Mouse (Mus musculus): Measurements from ENCODE around the gene Tspo.
A peak's percentile ranks its signal among the peaks of the same experiment; 100 is the strongest.

The Tspo gene

GRCm38 (mm10) chr15:83563327-83563856 lies at the start of gene Tspo, which contains the start of gene Mcat:
TSS of gene Tspo (plus strand) at chr15:83563592.
TSS of gene Mcat (minus strand) at chr15:83563787.
- ATAC-seq (ENCODE audit: low TSS enrichment) = no peak

GRCm38 (mm10) chr15:83515018-83515417 lies 48.4 kb upstream of the Tspo start:
- ATAC-seq (ENCODE audit: low TSS enrichment) = no peak

GRCm38 (mm10) chr15:83518215-83519048 lies 45.0 kb upstream of the Tspo start:
- peak; percentile 82; the same call in 1 of the 2 replicates for ATAC-seq (ENCODE audit: low TSS enrichment)

- ATAC-seq (ENCODE audit: low TSS enrichment) = no peak
Measured at GRCm38 (mm10) chr15:83520861-83521382, 42.5 kb upstream of the Tspo start.

- ATAC-seq (ENCODE audit: low TSS enrichment) = no peak
Measured at GRCm38 (mm10) chr15:83523196-83523595, 40.2 kb upstream of the Tspo start.

GRCm38 (mm10) chr15:83523638-83524332 lies 39.6 kb upstream of the Tspo start:
- ATAC-seq (ENCODE audit: low TSS enrichment) = no peak

GRCm38 (mm10) chr15:83524333-83524729 lies 39.1 kb upstream of the Tspo start:
- ATAC-seq (ENCODE audit: low TSS enrichment) = no peak

- peak; percentile 65; the same call in 1 of the 2 replicates for ATAC-seq (ENCODE audit: low TSS enrichment)
Measured at GRCm38 (mm10) chr15:83526424-83527091, 36.8 kb upstream of the Tspo start, which contains the start of gene Bik. TSS of gene Bik (plus strand) at chr15:83526862.

GRCm38 (mm10) chr15:83527092-83527437 lies 36.3 kb upstream of the Tspo start:
- no peak for ATAC-seq (ENCODE audit: low TSS enrichment)

- no peak for ATAC-seq (ENCODE audit: low TSS enrichment)
Measured at GRCm38 (mm10) chr15:83527747-83528146, 35.6 kb upstream of the Tspo start.

GRCm38 (mm10) chr15:83528892-83529291 lies 34.5 kb upstream of the Tspo start:
- no peak for ATAC-seq (ENCODE audit: low TSS enrichment)

- no peak for ATAC-seq (ENCODE audit: low TSS enrichment)
Measured at GRCm38 (mm10) chr15:83529765-83530164, 33.6 kb upstream of the Tspo start.

- no peak for ATAC-seq (ENCODE audit: low TSS enrichment)
Measured at GRCm38 (mm10) chr15:83530233-83530632, 33.2 kb upstream of the Tspo start.

GRCm38 (mm10) chr15:83530688-83531087 lies 32.7 kb upstream of the Tspo start:
- no peak for ATAC-seq (ENCODE audit: low TSS enrichment)

- ATAC-seq (ENCODE audit: low TSS enrichment) = no peak
Measured at GRCm38 (mm10) chr15:83531961-83532469, 31.4 kb upstream of the Tspo start.

GRCm38 (mm10) chr15:83532606-83533005 lies 30.8 kb upstream of the Tspo start:
- ATAC-seq (ENCODE audit: low TSS enrichment) = no peak

- no peak for ATAC-seq (ENCODE audit: low TSS enrichment)
Measured at GRCm38 (mm10) chr15:83534960-83535889, 28.2 kb upstream of the Tspo start.

GRCm38 (mm10) chr15:83535890-83536231 lies 27.5 kb upstream of the Tspo start:
- ATAC-seq (ENCODE audit: low TSS enrichment) = no peak

- ATAC-seq (ENCODE audit: low TSS enrichment) = no peak
Measured at GRCm38 (mm10) chr15:83538855-83539254, 24.5 kb upstream of the Tspo start.

GRCm38 (mm10) chr15:83539905-83540304 lies 23.5 kb upstream of the Tspo start:
- ATAC-seq (ENCODE audit: low TSS enrichment) = no peak

All from frontal cortex, adult (tissue).